Mouse (Mus musculus): ENCODE data around the gene Mrgprf. TPM values are rescaled to one million over a fixed set of nuclear protein-coding genes. Genes with fewer than 3 reads are reported as not detected.

The Mrgprf gene
- polyA plus RNA-seq, 1 experiment from 2014 or later, result 9.3 TPM

- peak; percentile 96 for DNase-seq (ENCODE audit: low spot score)
- TF ChIP-seq CTCF (IDR thresholded peaks at IDR 0.05; ENCODE audit: low read depth), result peak; percentile 80
- TF ChIP-seq EP300 (optimal IDR thresholded peaks at IDR 0.05), result no peak
- Histone ChIP-seq H3K9ac (ENCODE audit: low read length) (peak within 1 kb of the TSS; percentile 67), H3K9me3 (ENCODE audit: control insufficient read depth, low read length) (no peaks in the 10 kb centered on the region), H3K4me2 (replicated peaks; ENCODE audit: low read depth) (peak within 1 kb of the TSS; percentile 75), H3K4me3 (ENCODE audit: low read depth, low read length) (peak within 1 kb of the TSS; percentile 55), H3K27ac (replicated peaks) (peak within 1 kb of the TSS; percentile 49), H3K36me3 (ENCODE audit: control insufficient read depth, insufficient read depth, low read length) (peaks cover 2% of the 10 kb centered on the region; the same call in 1 of the 2 replicates), H3K4me1 (replicated peaks; ENCODE audit: control insufficient read depth, insufficient read depth) (0 out of 2 replicates have a peak, but pooled peaks cover 3% of the 10 kb centered on the region), H3K27me3 (ENCODE audit: control insufficient read depth, insufficient read depth, low read length) (no peaks in the 10 kb centered on the region)
- ATAC-seq (ENCODE audit: low FRiP score, low TSS enrichment), result peak; percentile 94
- WGBS, result under 1% methylated on average over 18 of the region's 18 CpGs
Observed at GRCm38 (mm10) chr7:145283487-145284187, 17.0 kb upstream of the Mrgprf start, which contains the start of gene Tpcn2. Gene Tpcn2, minus strand, starts transcription at chr7:145284011.

- Histone ChIP-seq H3K4me3 (ENCODE audit: low read depth, low read length) (peak overlapping the region; percentile 55; the same call in 1 of the 2 replicates), H3K9ac (ENCODE audit: low read length) (no peak overlapping the region), H3K9me3 (ENCODE audit: control insufficient read depth, low read length) (no peaks in the 10 kb centered on the region), H3K36me3 (ENCODE audit: control insufficient read depth, insufficient read depth, low read length) (no peaks in the 10 kb centered on the region; the same call in 1 of the 2 replicates), H3K27me3 (ENCODE audit: control insufficient read depth, insufficient read depth, low read length) (no peaks in the 10 kb centered on the region), H3K4me1 (replicated peaks; ENCODE audit: control insufficient read depth, insufficient read depth) (0 out of 2 replicates have a peak, but pooled peaks cover 3% of the 10 kb centered on the region), H3K27ac (replicated peaks) (peak overlapping the region; percentile 40; the same call in 1 of the 2 replicates), H3K4me2 (replicated peaks; ENCODE audit: low read depth) (peak overlapping the region; percentile 75)
- WGBS, result 16% methylated on average over 3 of the region's 3 CpGs
- TF ChIP-seq CTCF (IDR thresholded peaks at IDR 0.05; ENCODE audit: low read depth), result no peak
- TF ChIP-seq EP300 (optimal IDR thresholded peaks at IDR 0.05), result no peak
- no peak for DNase-seq (ENCODE audit: low spot score)
- peak; percentile 57 for ATAC-seq (ENCODE audit: low FRiP score, low TSS enrichment)
Observed at GRCm38 (mm10) chr7:145284293-145284692, 16.3 kb upstream of the Mrgprf start.

GRCm38 (mm10) chr7:145285476-145285875 is 15.2 kb upstream of the Mrgprf start:
- H3K9me3 ChIP-seq (ENCODE audit: control insufficient read depth, low read length), result no peaks in the 10 kb centered on the region
- H3K4me3 ChIP-seq (ENCODE audit: low read depth, low read length), result no peak overlapping the region
- H3K9ac ChIP-seq (ENCODE audit: low read length), result no peak overlapping the region
- H3K4me1 ChIP-seq (replicated peaks; ENCODE audit: control insufficient read depth, insufficient read depth), result 0 out of 2 replicates have a peak, but pooled peaks cover 3% of the 10 kb centered on the region
- H3K4me2 ChIP-seq (replicated peaks; ENCODE audit: low read depth), result no peak overlapping the region
- no peak for TF ChIP-seq CTCF (IDR thresholded peaks at IDR 0.05; ENCODE audit: low read depth)
- TF ChIP-seq EP300 (optimal IDR thresholded peaks at IDR 0.05), result no peak
- no peaks in the 10 kb centered on the region for H3K36me3 ChIP-seq (ENCODE audit: control insufficient read depth, insufficient read depth, low read length)
- H3K27ac ChIP-seq (replicated peaks), result no peak overlapping the region
- no peak for ATAC-seq (ENCODE audit: low FRiP score, low TSS enrichment)
- DNase-seq (ENCODE audit: low spot score), result no peak
- H3K27me3 ChIP-seq (ENCODE audit: control insufficient read depth, insufficient read depth, low read length), result no peaks in the 10 kb centered on the region
- 83% methylated on average over 4 of the region's 4 CpGs for WGBS

GRCm38 (mm10) chr7:145287410-145287809 is 13.2 kb upstream of the Mrgprf start:
- Histone ChIP-seq H3K4me1 (replicated peaks; ENCODE audit: control insufficient read depth, insufficient read depth) (0 out of 2 replicates have a peak, but pooled peaks cover 3% of the 10 kb centered on the region), H3K9me3 (ENCODE audit: control insufficient read depth, low read length) (no peaks in the 10 kb centered on the region), H3K9ac (ENCODE audit: low read length) (no peak overlapping the region), H3K27ac (replicated peaks) (no peak overlapping the region), H3K36me3 (ENCODE audit: control insufficient read depth, insufficient read depth, low read length) (no peaks in the 10 kb centered on the region), H3K27me3 (ENCODE audit: control insufficient read depth, insufficient read depth, low read length) (no peaks in the 10 kb centered on the region), H3K4me3 (ENCODE audit: low read depth, low read length) (no peak overlapping the region), H3K4me2 (replicated peaks; ENCODE audit: low read depth) (no peak overlapping the region)
- WGBS, result 67% methylated on average over 6 of the region's 6 CpGs
- ATAC-seq (ENCODE audit: low FRiP score, low TSS enrichment), result no peak
- no peak for TF ChIP-seq CTCF (IDR thresholded peaks at IDR 0.05; ENCODE audit: low read depth)
- no peak for TF ChIP-seq EP300 (optimal IDR thresholded peaks at IDR 0.05)
- DNase-seq (ENCODE audit: low spot score), result no peak

GRCm38 (mm10) chr7:145289302-145289701 is 11.3 kb upstream of the Mrgprf start:
- H3K27ac ChIP-seq (replicated peaks), result no peak overlapping the region; the same call in 1 of the 2 replicates
- H3K4me1 ChIP-seq (replicated peaks; ENCODE audit: control insufficient read depth, insufficient read depth), result no peaks in the 10 kb centered on the region
- no peaks in the 10 kb centered on the region for H3K27me3 ChIP-seq (ENCODE audit: control insufficient read depth, insufficient read depth, low read length)
- H3K9ac ChIP-seq (ENCODE audit: low read length), result no peak overlapping the region
- ATAC-seq (ENCODE audit: low FRiP score, low TSS enrichment) (peak; percentile 54; the same call in 1 of the 2 replicates), DNase-seq (ENCODE audit: low spot score) (no peak)
- WGBS, result 29% methylated on average over 5 of the region's 5 CpGs
- no peak for TF ChIP-seq EP300 (optimal IDR thresholded peaks at IDR 0.05)
- TF ChIP-seq CTCF (IDR thresholded peaks at IDR 0.05; ENCODE audit: low read depth), result peak; percentile 76
- H3K36me3 ChIP-seq (ENCODE audit: control insufficient read depth, insufficient read depth, low read length), result no peaks in the 10 kb centered on the region
- no peak overlapping the region for H3K4me2 ChIP-seq (replicated peaks; ENCODE audit: low read depth)
- no peak overlapping the region for H3K4me3 ChIP-seq (ENCODE audit: low read depth, low read length)
- H3K9me3 ChIP-seq (ENCODE audit: control insufficient read depth, low read length), result no peaks in the 10 kb centered on the region

- H3K4me1 ChIP-seq (replicated peaks; ENCODE audit: control insufficient read depth, insufficient read depth), result no peaks in the 10 kb centered on the region
- H3K9me3 ChIP-seq (ENCODE audit: control insufficient read depth, low read length), result no peaks in the 10 kb centered on the region
- H3K27me3 ChIP-seq (ENCODE audit: control insufficient read depth, insufficient read depth, low read length), result no peaks in the 10 kb centered on the region
- H3K9ac ChIP-seq (ENCODE audit: low read length), result no peak overlapping the region
- no peak for TF ChIP-seq EP300 (optimal IDR thresholded peaks at IDR 0.05)
- TF ChIP-seq CTCF (IDR thresholded peaks at IDR 0.05; ENCODE audit: low read depth), result no peak
- ATAC-seq (ENCODE audit: low FRiP score, low TSS enrichment), result no peak
- no peak overlapping the region for H3K4me2 ChIP-seq (replicated peaks; ENCODE audit: low read depth)
- H3K4me3 ChIP-seq (ENCODE audit: low read depth, low read length), result no peak overlapping the region
- no peak overlapping the region for H3K27ac ChIP-seq (replicated peaks)
- WGBS, result 94% methylated on average over 2 of the region's 2 CpGs
- no peak for DNase-seq (ENCODE audit: low spot score)
- H3K36me3 ChIP-seq (ENCODE audit: control insufficient read depth, insufficient read depth, low read length), result no peaks in the 10 kb centered on the region
Observed at GRCm38 (mm10) chr7:145291847-145292246, 8.8 kb upstream of the Mrgprf start.
